Mouse (Mus musculus): ENCODE data around the gene Rgma. TPM values are rescaled to one million over a fixed set of nuclear protein-coding genes. Genes with fewer than 3 reads are reported as not detected.
A peak's percentile ranks its signal among the peaks of the same experiment; 100 is the strongest.

The Rgma gene
- polyA plus RNA-seq, 1 experiment from 2014 or later: 15.9 TPM

- no peaks in the 10 kb centered on the region for H3K27me3 ChIP-seq (ENCODE audit: control insufficient read depth, insufficient read depth, low read length)
- DNase-seq (ENCODE audit: low spot score): no peak
- no peaks in the 10 kb centered on the region for H3K9me3 ChIP-seq (replicated peaks; ENCODE audit: control insufficient read depth, low read length)
- H3K36me3 ChIP-seq (replicated peaks; ENCODE audit: control insufficient read depth, insufficient read depth, low read depth, low read length): no peaks in the 10 kb centered on the region
- no peak for ATAC-seq (replicated peaks; ENCODE audit: insufficient number of reproducible peaks, low FRiP score, low TSS enrichment, low read depth)
- WGBS: 92% methylated on average over 5 of the region's 5 CpGs
- H3K4me3 ChIP-seq (ENCODE audit: low read depth, low read length): no peak overlapping the region
- no peak overlapping the region for H3K27ac ChIP-seq (replicated peaks; ENCODE audit: low read depth, low read length)
- H3K4me1 ChIP-seq (ENCODE audit: control insufficient read depth, insufficient read depth, low read length): no peaks in the 10 kb centered on the region
- no peak overlapping the region for H3K4me2 ChIP-seq (ENCODE audit: low read depth, low read length)
- H3K9ac ChIP-seq (replicated peaks; ENCODE audit: low read length): no peak overlapping the region
Observed at GRCm38 (mm10) chr7:73356901-73357300, 18.4 kb upstream of the Rgma start.

DNA sequence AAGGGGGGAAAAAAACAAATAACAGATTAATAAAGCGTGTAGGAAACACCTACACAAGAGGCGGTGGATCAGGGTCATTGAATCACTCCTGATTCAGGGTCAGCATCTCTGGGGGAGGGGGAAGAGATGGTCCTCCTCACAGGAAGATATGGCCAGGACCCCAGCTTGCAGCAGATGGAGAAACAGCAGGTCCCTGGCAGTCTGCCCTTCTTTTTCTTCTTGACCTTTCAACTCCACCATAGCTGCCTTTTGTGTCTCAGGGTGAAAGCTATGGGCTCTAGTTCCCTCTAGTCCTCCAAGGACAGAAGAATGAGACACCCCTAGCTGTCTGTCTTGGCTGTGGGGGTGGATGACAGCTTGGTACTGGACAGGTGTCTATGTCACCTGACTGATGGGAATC is 17.7 kb upstream of the Rgma start:
- no peak overlapping the region for H3K9ac ChIP-seq (replicated peaks; ENCODE audit: low read length)
- H3K4me2 ChIP-seq (ENCODE audit: low read depth, low read length): no peak overlapping the region
- DNase-seq (ENCODE audit: low spot score) (no peak), ATAC-seq (replicated peaks; ENCODE audit: insufficient number of reproducible peaks, low FRiP score, low TSS enrichment, low read depth) (no peak)
- no peak overlapping the region for H3K27ac ChIP-seq (replicated peaks; ENCODE audit: low read depth, low read length)
- H3K4me1 ChIP-seq (ENCODE audit: control insufficient read depth, insufficient read depth, low read length): no peaks in the 10 kb centered on the region
- WGBS: 94% methylated on average over 2 of the region's 2 CpGs
- no peaks in the 10 kb centered on the region for H3K36me3 ChIP-seq (replicated peaks; ENCODE audit: control insufficient read depth, insufficient read depth, low read depth, low read length)
- no peaks in the 10 kb centered on the region for H3K9me3 ChIP-seq (replicated peaks; ENCODE audit: control insufficient read depth, low read length)
- no peaks in the 10 kb centered on the region for H3K27me3 ChIP-seq (ENCODE audit: control insufficient read depth, insufficient read depth, low read length)
- H3K4me3 ChIP-seq (ENCODE audit: low read depth, low read length): no peak overlapping the region

DNA sequence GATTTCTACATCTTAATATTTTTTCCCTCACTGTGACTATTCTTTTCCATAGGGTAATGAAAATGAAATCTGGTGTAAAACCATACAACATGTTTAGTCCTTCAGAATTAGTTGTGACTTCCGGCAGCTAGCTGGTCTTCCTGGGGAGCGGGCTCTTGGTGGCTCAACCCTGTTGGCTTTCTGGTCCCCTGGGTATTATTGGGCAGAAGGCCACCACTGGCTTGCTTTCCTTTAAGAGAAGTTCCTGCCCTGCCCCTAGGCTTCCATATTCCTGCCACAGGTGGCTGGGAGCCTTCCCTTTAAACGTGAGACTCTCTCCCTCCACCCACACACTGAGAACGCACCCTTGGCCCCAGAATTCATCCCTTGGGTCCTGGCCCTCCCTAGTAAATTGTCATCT is 9.8 kb upstream of the Rgma start:
- ATAC-seq (replicated peaks; ENCODE audit: insufficient number of reproducible peaks, low FRiP score, low TSS enrichment, low read depth) (no peak), DNase-seq (ENCODE audit: low spot score) (no peak)
- 73% methylated on average over 4 of the region's 4 CpGs for WGBS

GRCm38 (mm10) chr7:73365965-73366364 is 9.3 kb upstream of the Rgma start:
- Histone ChIP-seq H3K36me3 (replicated peaks; ENCODE audit: control insufficient read depth, insufficient read depth, low read depth, low read length) (no peaks in the 10 kb centered on the region), H3K9ac (replicated peaks; ENCODE audit: low read length) (no peak overlapping the region), H3K27ac (replicated peaks; ENCODE audit: low read depth, low read length) (no peak overlapping the region), H3K4me1 (ENCODE audit: control insufficient read depth, insufficient read depth, low read length) (no peaks in the 10 kb centered on the region), H3K27me3 (ENCODE audit: control insufficient read depth, insufficient read depth, low read length) (peaks cover under 1% of the 10 kb centered on the region; the same call in 1 of the 2 replicates), H3K9me3 (replicated peaks; ENCODE audit: control insufficient read depth, low read length) (no peaks in the 10 kb centered on the region), H3K4me2 (ENCODE audit: low read depth, low read length) (no peak overlapping the region), H3K4me3 (ENCODE audit: low read depth, low read length) (no peak overlapping the region)
- no peak for ATAC-seq (replicated peaks; ENCODE audit: insufficient number of reproducible peaks, low FRiP score, low TSS enrichment, low read depth)
- DNase-seq (ENCODE audit: low spot score): no peak
- WGBS: 66% methylated on average over 7 of the region's 7 CpGs

More for the DNA sequence above, 9.8 kb upstream of the Rgma start:
- Histone ChIP-seq H3K27me3 (ENCODE audit: control insufficient read depth, insufficient read depth, low read length) (no peaks in the 10 kb centered on the region), H3K4me1 (ENCODE audit: control insufficient read depth, insufficient read depth, low read length) (no peaks in the 10 kb centered on the region), H3K4me2 (ENCODE audit: low read depth, low read length) (no peak overlapping the region), H3K4me3 (ENCODE audit: low read depth, low read length) (no peak overlapping the region), H3K9ac (replicated peaks; ENCODE audit: low read length) (no peak overlapping the region), H3K27ac (replicated peaks; ENCODE audit: low read depth, low read length) (no peak overlapping the region), H3K36me3 (replicated peaks; ENCODE audit: control insufficient read depth, insufficient read depth, low read depth, low read length) (no peaks in the 10 kb centered on the region), H3K9me3 (replicated peaks; ENCODE audit: control insufficient read depth, low read length) (no peaks in the 10 kb centered on the region)

DNA sequence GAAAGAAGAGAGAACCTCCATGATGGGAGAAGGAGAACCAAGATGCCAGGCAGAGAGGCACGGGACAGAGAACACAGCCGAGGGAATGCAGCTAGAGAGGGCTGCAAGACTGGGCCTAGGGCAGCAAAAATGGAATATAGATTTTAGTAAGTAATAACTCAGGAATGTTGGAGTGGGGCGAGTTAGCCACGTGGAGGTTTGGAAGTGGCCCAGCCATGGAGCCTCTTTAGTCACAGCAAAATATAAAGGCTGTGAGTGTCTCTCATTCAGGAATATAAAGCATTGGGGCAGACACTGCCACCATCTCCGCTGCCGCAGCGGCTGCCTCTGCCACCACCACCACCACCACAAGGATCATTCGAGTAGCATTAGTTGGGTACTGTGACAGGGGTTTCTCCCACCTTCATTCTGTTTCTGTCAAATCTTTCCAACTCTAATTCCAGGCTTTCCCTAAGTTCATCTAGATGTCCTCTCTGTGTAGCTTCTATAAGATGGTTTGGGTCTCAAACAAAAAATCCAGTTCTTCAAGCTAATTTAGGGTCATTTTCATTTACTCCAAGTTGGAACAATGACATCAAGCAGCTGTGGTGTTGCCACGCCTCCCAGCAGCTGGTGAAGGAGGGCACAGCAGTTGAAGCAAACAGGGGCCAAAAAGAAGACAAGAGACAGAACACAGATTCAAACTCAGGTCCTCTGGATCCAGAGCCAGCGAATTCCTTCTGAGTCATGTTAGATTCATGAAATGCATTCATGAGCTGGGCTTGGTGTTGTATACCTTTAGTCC is 7.4 kb upstream of the Rgma start:
- Histone ChIP-seq H3K9me3 (replicated peaks; ENCODE audit: control insufficient read depth, low read length) (no peaks in the 10 kb centered on the region), H3K27ac (replicated peaks; ENCODE audit: low read depth, low read length) (no peak overlapping the region), H3K27me3 (ENCODE audit: control insufficient read depth, insufficient read depth, low read length) (peaks cover 17% of the 10 kb centered on the region), H3K4me1 (ENCODE audit: control insufficient read depth, insufficient read depth, low read length) (no peaks in the 10 kb centered on the region), H3K36me3 (replicated peaks; ENCODE audit: control insufficient read depth, insufficient read depth, low read depth, low read length) (no peaks in the 10 kb centered on the region), H3K9ac (replicated peaks; ENCODE audit: low read length) (no peak overlapping the region), H3K4me2 (ENCODE audit: low read depth, low read length) (no peak overlapping the region), H3K4me3 (ENCODE audit: low read depth, low read length) (no peak overlapping the region)
- DNase-seq (ENCODE audit: low spot score) (no peak), ATAC-seq (replicated peaks; ENCODE audit: insufficient number of reproducible peaks, low FRiP score, low TSS enrichment, low read depth) (no peak)
- 88% methylated on average over 10 of the region's 10 CpGs for WGBS

DNA sequence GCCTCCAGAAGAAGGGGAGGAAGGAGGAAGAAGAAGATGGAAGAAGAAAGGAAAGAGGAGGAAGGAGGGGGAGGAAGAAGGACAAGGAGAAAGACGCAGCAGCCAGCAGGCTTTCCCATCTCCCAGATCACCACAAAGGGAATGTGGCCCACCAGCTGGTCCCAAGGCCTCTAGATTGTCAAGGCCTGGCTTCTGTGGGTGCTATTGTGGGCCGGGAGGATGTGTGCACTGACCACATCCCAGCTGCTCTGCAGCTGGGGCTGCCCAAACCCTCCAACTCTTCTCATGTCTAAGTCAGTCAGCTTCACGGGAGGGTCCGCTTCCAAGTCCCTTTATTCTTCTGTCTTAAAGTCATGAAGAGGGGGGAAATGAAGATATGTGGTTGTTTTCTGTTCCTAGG is 5.3 kb upstream of the Rgma start:
- Histone ChIP-seq H3K9me3 (replicated peaks; ENCODE audit: control insufficient read depth, low read length) (no peaks in the 10 kb centered on the region), H3K27ac (replicated peaks; ENCODE audit: low read depth, low read length) (no peak overlapping the region), H3K4me2 (ENCODE audit: low read depth, low read length) (no peak overlapping the region), H3K4me3 (ENCODE audit: low read depth, low read length) (no peak overlapping the region), H3K27me3 (ENCODE audit: control insufficient read depth, insufficient read depth, low read length) (peaks cover 27% of the 10 kb centered on the region), H3K4me1 (ENCODE audit: control insufficient read depth, insufficient read depth, low read length) (no peaks in the 10 kb centered on the region; the same call in 1 of the 2 replicates), H3K36me3 (replicated peaks; ENCODE audit: control insufficient read depth, insufficient read depth, low read depth, low read length) (no peaks in the 10 kb centered on the region), H3K9ac (replicated peaks; ENCODE audit: low read length) (no peak overlapping the region)
- no peak for ATAC-seq (replicated peaks; ENCODE audit: insufficient number of reproducible peaks, low FRiP score, low TSS enrichment, low read depth)
- no peak for DNase-seq (ENCODE audit: low spot score)
- WGBS: 81% methylated on average over 4 of the region's 4 CpGs

GRCm38 (mm10) chr7:73371587-73372321 is 3.6 kb upstream of the Rgma start:
- DNase-seq (ENCODE audit: low spot score) (no peak), ATAC-seq (replicated peaks; ENCODE audit: insufficient number of reproducible peaks, low FRiP score, low TSS enrichment, low read depth) (no peak)
- Histone ChIP-seq H3K4me3 (ENCODE audit: low read depth, low read length) (no peak overlapping the region), H3K27ac (replicated peaks; ENCODE audit: low read depth, low read length) (no peak overlapping the region), H3K4me2 (ENCODE audit: low read depth, low read length) (peak overlapping the region; percentile 50), H3K36me3 (replicated peaks; ENCODE audit: control insufficient read depth, insufficient read depth, low read depth, low read length) (no peaks in the 10 kb centered on the region), H3K4me1 (ENCODE audit: control insufficient read depth, insufficient read depth, low read length) (no peaks in the 10 kb centered on the region; the same call in 1 of the 2 replicates), H3K27me3 (ENCODE audit: control insufficient read depth, insufficient read depth, low read length) (peaks cover 29% of the 10 kb centered on the region), H3K9ac (replicated peaks; ENCODE audit: low read length) (no peak overlapping the region), H3K9me3 (replicated peaks; ENCODE audit: control insufficient read depth, low read length) (no peaks in the 10 kb centered on the region)
- 46% methylated on average over 10 of the region's 10 CpGs for WGBS

Data from embryonic facial prominence, embryonic 11.5 days (tissue).